Mouse (Mus musculus) MEL (cell line): Measurements from ENCODE around the gene Olfr435. TPM values are rescaled to one million over a fixed set of nuclear protein-coding genes. Genes with fewer than 3 reads are reported as not detected.

Experiments used
- DNase-seq: peaks from one replicate; pipeline ENCODE4 v3.0.0; 2011; ENCODE audit warnings: low read depth, low spot score
- H3K27ac ChIP-seq: 2 replicates; pipeline ENCODE4 v1.5.1; 2012; ENCODE audit warnings: low read depth, mild to moderate bottlenecking, control low read depth, low read length, moderate library complexity; ENCODE audit not compliant: control insufficient read depth
- H3K27me3 ChIP-seq, 2 experiments: fragments of 150-350 bp in 1 of 2; sonication (generic) in 1 of 2; 2 replicates each; pipeline ENCODE4 v1.6.1; 2012; ENCODE audit warnings: low read length in 2 of 2, mild to moderate bottlenecking in 2 of 2, improper control_type of control experiment in 1 of 2, moderate library complexity in 1 of 2; ENCODE audit not compliant: insufficient read depth in 2 of 2, control insufficient read depth in 1 of 2
- H3K36me3 ChIP-seq, 2 experiments: 2 replicates each; pipeline ENCODE4 v1.6.1; 2012 to 2014; ENCODE audit warnings: low read length in 2 of 2, improper control_type of control experiment in 1 of 2, inconsistent platforms in 1 of 2, mild to moderate bottlenecking in 1 of 2; ENCODE audit not compliant: insufficient read depth in 2 of 2, control insufficient read depth in 1 of 2
- H3K4me1 ChIP-seq, 2 experiments: fragments of 150-350 bp in 1 of 2; sonication (generic) in 1 of 2; 2 replicates each; pipeline ENCODE4 v1.6.1; 2012; ENCODE audit warnings: low read length in 2 of 2, improper control_type of control experiment in 1 of 2, mild to moderate bottlenecking in 1 of 2; ENCODE audit not compliant: insufficient read depth in 2 of 2, control insufficient read depth in 1 of 2
- H3K4me3 ChIP-seq, 2 experiments: fragments of 150-350 bp in 1 of 2; sonication (generic) in 1 of 2; 2 replicates each; pipeline ENCODE4 v1.5.1; 2012; ENCODE audit warnings: low read depth in 2 of 2, low read length in 2 of 2, mild to moderate bottlenecking in 2 of 2, moderate library complexity in 2 of 2, control low read depth in 1 of 2, improper control_type of control experiment in 1 of 2; ENCODE audit not compliant: control insufficient read depth in 1 of 2, insufficient read depth in 1 of 2
- H3K79me2 ChIP-seq: 2 replicates; pipeline ENCODE4 v1.6.1; 2012; ENCODE audit warnings: mild to moderate bottlenecking, low read length, moderate library complexity; ENCODE audit not compliant: control insufficient read depth, poor library complexity, insufficient read depth
- H3K9ac ChIP-seq: 2 replicates; pipeline ENCODE4 v1.6.1; 2012; ENCODE audit warnings: low read depth, mild to moderate bottlenecking, control low read depth, low read length, moderate library complexity; ENCODE audit not compliant: control insufficient read depth, poor library complexity, severe bottlenecking
- H3K9me3 ChIP-seq: fragments of 150-350 bp; sonication (generic); replicated peaks from 2 replicates; pipeline ENCODE4 v1.6.1; 2012; ENCODE audit warnings: mild to moderate bottlenecking, low read length, improper control_type of control experiment, moderate library complexity; ENCODE audit not compliant: insufficient read depth
- CHD1 ChIP-seq: IDR thresholded peaks from 2 replicates; pipeline ENCODE4 v1.6.1; 2012; ENCODE audit warnings: low read depth, mild to moderate bottlenecking, inconsistent platforms, low read length, improper control_type of control experiment
- CHD2 ChIP-seq: IDR thresholded peaks from 2 replicates; pipeline ENCODE4 v1.6.1; 2011; ENCODE audit warnings: low read length, improper control_type of control experiment
- CTCF ChIP-seq, 3 experiments: IDR thresholded peaks in 2 of 3; conservative IDR thresholded peaks in 1 of 3; 2 replicates each; pipeline ENCODE4 v1.5.1; 2011 to 2012; ENCODE audit warnings: low read length in 3 of 3, low read depth in 2 of 3, mild to moderate bottlenecking in 2 of 3, improper control_type of control experiment in 1 of 3, inconsistent platforms in 1 of 3, mixed read lengths in 1 of 3, moderate library complexity in 1 of 3; ENCODE audit not compliant: control insufficient read depth in 1 of 3, insufficient read depth in 1 of 3, poor library complexity in 1 of 3, severe bottlenecking in 1 of 3
- E2F4 ChIP-seq: IDR thresholded peaks from 2 replicates; pipeline ENCODE4 v1.6.1; 2011; ENCODE audit warnings: low read depth, low read length, improper control_type of control experiment, borderline replicate concordance
- EP300 ChIP-seq, 2 experiments: IDR thresholded peaks; 2 replicates each; pipeline ENCODE4 v1.6.1; 2011; ENCODE audit warnings: improper control_type of control experiment in 2 of 2, low read length in 2 of 2, low read depth in 1 of 2, mild to moderate bottlenecking in 1 of 2
- GABPA ChIP-seq: IDR thresholded peaks from 2 replicates; pipeline ENCODE4 v1.6.1; 2012; ENCODE audit warnings: low read depth, mild to moderate bottlenecking, inconsistent platforms, low read length, improper control_type of control experiment, moderate library complexity
- JUND ChIP-seq: IDR thresholded peaks from 2 replicates; pipeline ENCODE4 v1.6.1; 2011; ENCODE audit warnings: low read depth, mild to moderate bottlenecking, improper control_type of control experiment, low read length
- KAT2A ChIP-seq: conservative IDR thresholded peaks from 2 replicates; pipeline ENCODE4 v1.6.1; 2012; ENCODE audit warnings: low read depth, low read length, improper control_type of control experiment, inconsistent platforms
- MAX ChIP-seq: IDR thresholded peaks from 2 replicates; pipeline ENCODE4 v1.6.1; 2011; ENCODE audit warnings: low read length, improper control_type of control experiment
- MXI1 ChIP-seq: IDR thresholded peaks from 2 replicates; pipeline ENCODE4 v1.6.1; 2011; ENCODE audit warnings: mild to moderate bottlenecking, low read depth, low read length, improper control_type of control experiment
- MYB ChIP-seq: IDR thresholded peaks from 2 replicates; pipeline ENCODE4 v1.6.1; 2011; ENCODE audit warnings: mild to moderate bottlenecking, low read depth, low read length, improper control_type of control experiment
- MYC ChIP-seq: IDR thresholded peaks from 2 replicates; pipeline ENCODE4 v1.6.1; 2011; ENCODE audit warnings: low read depth, mild to moderate bottlenecking, low read length, improper control_type of control experiment, moderate library complexity
- POLR2A ChIP-seq, 2 experiments: IDR thresholded peaks; 2 replicates each; pipeline ENCODE4 v1.6.1; 2011 to 2012; ENCODE audit warnings: low read length in 2 of 2, mild to moderate bottlenecking in 2 of 2, control low read depth in 1 of 2, improper control_type of control experiment in 1 of 2, low read depth in 1 of 2, moderate library complexity in 1 of 2; ENCODE audit not compliant: control insufficient read depth in 1 of 2, insufficient read depth in 1 of 2, poor library complexity in 1 of 2
- POLR2AphosphoS5 ChIP-seq: IDR thresholded peaks from 2 replicates; pipeline ENCODE4 v1.6.1; 2012; ENCODE audit warnings: low read depth, borderline replicate concordance, mild to moderate bottlenecking, inconsistent platforms, low read length, moderate library complexity, mixed read lengths
- RAD21 ChIP-seq: IDR thresholded peaks from 2 replicates; pipeline ENCODE4 v1.6.1; 2011; ENCODE audit warnings: mild to moderate bottlenecking, low read depth, low read length, improper control_type of control experiment
- RCOR1 ChIP-seq: IDR thresholded peaks from 2 replicates; pipeline ENCODE4 v1.6.1; 2012; ENCODE audit warnings: low read depth, mild to moderate bottlenecking, inconsistent platforms, low read length, improper control_type of control experiment
- SMC3 ChIP-seq: IDR thresholded peaks from 2 replicates; pipeline ENCODE4 v1.6.1; 2011; ENCODE audit warnings: low read depth, low read length, improper control_type of control experiment
- TAL1 ChIP-seq: IDR thresholded peaks from 2 replicates; pipeline ENCODE4 v1.6.1; 2012; ENCODE audit warnings: mild to moderate bottlenecking, inconsistent platforms, low read length, moderate library complexity, mixed read lengths
- TBP ChIP-seq: IDR thresholded peaks from 2 replicates; pipeline ENCODE4 v1.8.0; 2011; ENCODE audit warnings: low read depth, low read length, improper control_type of control experiment
- UBTF ChIP-seq: IDR thresholded peaks from 2 replicates; pipeline ENCODE4 v1.6.1; 2012; ENCODE audit warnings: low read depth, mild to moderate bottlenecking, inconsistent platforms, low read length, improper control_type of control experiment, moderate library complexity, borderline replicate concordance; ENCODE audit not compliant: insufficient read depth
- USF1 ChIP-seq: IDR thresholded peaks from 2 replicates; pipeline ENCODE4 v1.6.1; 2014; ENCODE audit warnings: low read depth, mild to moderate bottlenecking, inconsistent platforms, low read length, improper control_type of control experiment, moderate library complexity
- ZC3H11A ChIP-seq: IDR thresholded peaks from 2 replicates; pipeline ENCODE4 v1.6.1; 2012; ENCODE audit warnings: low read depth, mild to moderate bottlenecking, inconsistent platforms, low read length, improper control_type of control experiment
- ZMIZ1 ChIP-seq: IDR thresholded peaks from 2 replicates; pipeline ENCODE4 v1.6.1; 2012; ENCODE audit warnings: low read depth, mild to moderate bottlenecking, inconsistent platforms, low read length, improper control_type of control experiment, moderate library complexity
- polyA plus RNA-seq, 2 experiments: library from polyadenylated mRNA; stranded (reverse) in 1 of 2; unstranded in 1 of 2; fragments of >175 nt in 1 of 2; fragments of >200 nt in 1 of 2; gene quantifications; 2 replicates each; pipeline versions ENCODE4 v1.2.1 to v1.2.4; 2012; ENCODE audit warnings: low replicate concordance in 2 of 2, low read depth in 1 of 2; ENCODE audit not compliant: insufficient read length in 2 of 2, insufficient read depth in 1 of 2, missing spikeins in 1 of 2
- total RNA-seq: library from RNA; depleted of rRNA; stranded (reverse); fragments of 300-350 nt; gene quantifications from 2 replicates; pipeline ENCODE4 v1.2.3, GENCODE M21; 2012

Gene Olfr435
- total and polyA plus RNA-seq, 3 experiments: not detected

DNA sequence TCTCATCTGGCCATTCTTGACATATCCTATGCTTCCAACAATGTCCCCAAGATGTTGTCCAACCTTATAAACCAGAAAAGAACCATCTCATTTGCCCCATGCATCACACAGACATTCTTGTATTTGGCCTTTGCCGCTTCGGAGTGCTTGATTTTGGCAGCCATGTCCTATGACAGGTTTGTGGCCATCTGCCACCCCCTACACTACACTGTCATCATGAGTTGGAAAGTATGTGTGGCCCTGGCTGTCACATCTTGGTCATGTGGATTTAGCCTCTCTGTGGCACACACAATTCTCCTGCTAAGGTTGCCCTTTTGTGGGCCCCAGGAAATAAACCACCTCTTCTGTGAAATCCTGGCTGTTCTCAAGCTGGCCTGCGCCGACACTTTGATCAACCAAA lies 29.7 kb upstream of the Olfr435 start:
- no peaks in the 10 kb centered on the region for H3K27me3 ChIP-seq
- H3K4me3 ChIP-seq: no peak overlapping the region
- no peaks in the 10 kb centered on the region for H3K4me1 ChIP-seq
- H3K27ac ChIP-seq: no peak overlapping the region
- no peak overlapping the region for H3K9ac ChIP-seq
- TF ChIP-seq MYB: no peak
- no peak for TF ChIP-seq UBTF
- no peak for TF ChIP-seq USF1
- no peak for TF ChIP-seq E2F4
- no peak for TF ChIP-seq TBP
- no peak for TF ChIP-seq MAX
- no peak for TF ChIP-seq RAD21
- TF ChIP-seq SMC3: no peak
- no peak for TF ChIP-seq POLR2AphosphoS5
- TF ChIP-seq GABPA: no peak
- TF ChIP-seq MYC: no peak
- no peak for TF ChIP-seq TAL1
- no peak for TF ChIP-seq EP300 (IDR thresholded peaks at IDR 0.05; ENCODE audit: low read depth in 1 of 2, low read length in 2 of 2)
- no peak for TF ChIP-seq KAT2A
- TF ChIP-seq CHD1: no peak
- TF ChIP-seq RCOR1: no peak
- DNase-seq: no peak
- no peaks in the 10 kb centered on the region for H3K9me3 ChIP-seq
- H3K36me3 ChIP-seq: no peaks in the 10 kb centered on the region
- no peaks in the 10 kb centered on the region for H3K79me2 ChIP-seq

DNA sequence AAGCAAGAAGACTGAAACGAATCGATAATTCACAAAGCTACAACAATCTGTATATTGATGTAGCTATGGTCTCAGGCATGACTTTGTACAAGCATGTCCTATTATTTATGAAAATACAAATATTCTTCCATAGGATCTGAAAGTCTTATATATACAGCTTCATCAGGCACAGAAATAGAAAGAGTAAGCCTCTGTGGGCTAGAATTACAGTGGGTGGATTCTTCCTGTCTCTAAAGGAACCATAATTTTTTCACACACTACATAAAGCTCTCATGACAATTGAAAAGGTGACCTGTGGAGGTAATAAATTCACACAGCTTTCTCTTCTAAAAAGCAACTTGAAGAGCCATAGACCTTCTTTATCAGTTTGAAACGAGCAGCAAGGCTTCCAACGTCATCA lies 25.1 kb upstream of the Olfr435 start, which contains the start of gene Olfr13:
Gene Olfr13, plus strand, starts transcription at position 301 of the 400 bp plus-strand sequence.
- Histone ChIP-seq H3K79me2 (no peaks in the 10 kb centered on the region), H3K27me3 (no peaks in the 10 kb centered on the region)
- TF ChIP-seq E2F4: no peak
- TF ChIP-seq TBP: no peak
- no peak for TF ChIP-seq MYC
- TF ChIP-seq GABPA: no peak
- no peak for TF ChIP-seq CTCF (IDR thresholded peaks at IDR 0.05 in 2 of 3, conservative IDR thresholded peaks at IDR 0.05 in 1 of 3; ENCODE audit: control insufficient read depth in 1 of 3, insufficient read depth in 1 of 3, low read depth in 2 of 3, low read length in 3 of 3, poor library complexity in 1 of 3, severe bottlenecking in 1 of 3)
- no peak for TF ChIP-seq MXI1
- TF ChIP-seq POLR2A (IDR thresholded peaks at IDR 0.05; ENCODE audit: control insufficient read depth in 1 of 2, insufficient read depth in 1 of 2, low read depth in 1 of 2, low read length in 2 of 2, poor library complexity in 1 of 2): no peak
- no peak for TF ChIP-seq MAX
- TF ChIP-seq ZMIZ1: no peak
- TF ChIP-seq ZC3H11A: no peak
- no peak for TF ChIP-seq POLR2AphosphoS5
- TF ChIP-seq JUND: no peak
- no peak for TF ChIP-seq CHD2
- no peak for TF ChIP-seq KAT2A
- TF ChIP-seq, all 39 proteins: peak for 0
- no peaks in the 10 kb centered on the region for H3K36me3 ChIP-seq
- no peak within 1 kb of the TSS for H3K4me3 ChIP-seq
- DNase-seq: no peak
- H3K27ac ChIP-seq: no peak within 1 kb of the TSS
- no peak within 1 kb of the TSS for H3K9ac ChIP-seq
- no peaks in the 10 kb centered on the region for H3K9me3 ChIP-seq
- H3K4me1 ChIP-seq: no peaks in the 10 kb centered on the region
